ENCODE assay signal across 24 mouse cellular contexts in the genomic region with DNA sequence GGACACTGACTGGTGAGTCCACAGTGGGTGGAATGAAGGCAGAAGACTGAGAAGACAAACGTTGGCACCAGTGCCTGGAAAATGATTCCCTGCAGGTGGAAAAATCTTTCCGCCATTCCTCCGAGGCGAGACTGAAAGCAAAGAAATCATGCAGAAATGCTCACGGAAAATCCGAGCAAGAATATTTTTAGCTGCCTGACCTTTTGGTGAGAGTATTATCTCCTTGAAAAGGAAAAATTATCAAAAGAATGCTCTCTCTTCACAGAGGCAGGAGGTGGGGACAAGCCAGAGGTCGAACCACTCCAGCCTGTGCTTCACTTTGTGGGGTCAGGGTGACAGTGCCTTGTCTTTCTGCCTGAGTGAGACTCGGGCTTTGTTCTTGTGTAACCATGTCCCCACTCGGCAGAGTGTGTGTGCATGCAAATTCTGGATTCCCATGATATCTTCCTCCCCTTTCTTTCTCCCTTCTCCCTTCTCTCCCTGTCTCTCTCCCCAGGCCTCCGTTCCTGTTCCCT. TPM values are rescaled to one million over a fixed set of nuclear protein-coding genes. Genes with fewer than 3 reads are reported as not detected.
DNase-seq lines count a peak whose midpoint lies in the region; ATAC-seq lines count a peak whose summit lies in the region.
"Had no signal": no experiment of that assay in that cellular context is flagged by ENCODE, and none has a peak within 500 bp of the region (broad histone marks: within the 10 kb centered on the region; RNA-seq: fewer than 3 reads in every experiment).

No protein-coding gene starts in this region.

- H3K27me3 ChIP-seq in heart, embryonic 12.5 days (replicated peaks), result no peaks in the 10 kb centered on the region
- no peaks in the 10 kb centered on the region for H3K27me3 ChIP-seq in midbrain, embryonic 11.5 days (ENCODE audit: control insufficient read depth, insufficient read depth, low read length)
- H3K27me3 ChIP-seq in midbrain, embryonic 13.5 days, result no peaks in the 10 kb centered on the region
- H3K27me3 ChIP-seq in heart, embryonic 16.5 days (ENCODE audit: control insufficient read depth, insufficient read depth, low read length), result no peaks in the 10 kb centered on the region
- H3K27me3 ChIP-seq: embryonic facial prominence, embryonic 12.5 days; forebrain, embryonic 13.5 days; hindbrain, embryonic 13.5 days; liver, embryonic 15.5 days; neural tube, embryonic 15.5 days; Patski had no signal

- intact Hi-C loops in heart, postnatal 14 days (cut with DNase I), result no loop called here

- peak; percentile 29; the same call in 1 of the 2 replicates for ATAC-seq in heart, embryonic 12.5 days (ENCODE audit: insufficient number of reproducible peaks, low FRiP score)
- ATAC-seq in midbrain, embryonic 11.5 days (ENCODE audit: low FRiP score), result no peak
- ATAC-seq in midbrain, embryonic 13.5 days, result no peak
- 0 out of 2 replicates have a peak, but pooled peaks have one; percentile 45 for ATAC-seq in heart, embryonic 16.5 days (replicated peaks; ENCODE audit: extremely low read depth, insufficient read depth, low FRiP score)
- ATAC-seq: forebrain, embryonic 13.5 days; Patski had no signal

- 0 out of 2 replicates have a peak, but pooled peaks cover 5% of the 10 kb centered on the region for H3K9me3 ChIP-seq in heart, embryonic 12.5 days (replicated peaks)
- H3K9me3 ChIP-seq in midbrain, embryonic 11.5 days (ENCODE audit: control insufficient read depth, low read length), result no peaks in the 10 kb centered on the region
- no peaks in the 10 kb centered on the region for H3K9me3 ChIP-seq in midbrain, embryonic 13.5 days
- H3K9me3 ChIP-seq in heart, embryonic 16.5 days (replicated peaks; ENCODE audit: control insufficient read depth, low read length), result no peaks in the 10 kb centered on the region
- H3K9me3 ChIP-seq: embryonic facial prominence, embryonic 12.5 days; forebrain, embryonic 13.5 days; hindbrain, embryonic 13.5 days; limb, embryonic 10.5 days; liver, embryonic 15.5 days; neural tube, embryonic 15.5 days had no signal

- 30% methylated on average over 10 of the region's 10 CpGs for WGBS in heart, embryonic 12.5 days
- WGBS in midbrain, embryonic 11.5 days, result 80% methylated on average over 10 of the region's 10 CpGs
- 64% methylated on average over 10 of the region's 10 CpGs for WGBS in midbrain, embryonic 13.5 days
- 31% methylated on average over 10 of the region's 10 CpGs for WGBS in heart, embryonic 16.5 days

- no peak overlapping the region for H3K9ac ChIP-seq in heart, embryonic 12.5 days
- no peak overlapping the region for H3K9ac ChIP-seq in midbrain, embryonic 11.5 days (ENCODE audit: low read length)
- no peak overlapping the region for H3K9ac ChIP-seq in midbrain, embryonic 13.5 days (replicated peaks)
- H3K9ac ChIP-seq in heart, embryonic 16.5 days (ENCODE audit: low read length), result peak overlapping the region; percentile 38
- H3K9ac ChIP-seq: embryonic facial prominence, embryonic 12.5 days; forebrain, embryonic 13.5 days; hindbrain, embryonic 13.5 days; liver, embryonic 15.5 days; neural tube, embryonic 15.5 days had no signal

- no peaks in the 10 kb centered on the region for H3K36me3 ChIP-seq in heart, embryonic 12.5 days
- no peaks in the 10 kb centered on the region for H3K36me3 ChIP-seq in midbrain, embryonic 11.5 days (ENCODE audit: control insufficient read depth, insufficient read depth, low read length)
- H3K36me3 ChIP-seq in midbrain, embryonic 13.5 days, result no peaks in the 10 kb centered on the region
- H3K36me3 ChIP-seq in heart, embryonic 16.5 days (ENCODE audit: control insufficient read depth, insufficient read depth), result no peaks in the 10 kb centered on the region
- H3K36me3 ChIP-seq: embryonic facial prominence, embryonic 12.5 days; hindbrain, embryonic 13.5 days; limb, embryonic 10.5 days; liver, embryonic 15.5 days; neural tube, embryonic 15.5 days had no signal

- DNase-seq in adrenal gland, postnatal 14 days, result peak; percentile 29
- DNase-seq in adrenal gland, postnatal 25 days, result no peak
- DNase-seq in heart, postnatal 14 days, result no peak
- DNase-seq in midbrain, embryonic 11.5 days (ENCODE audit: low spot score, missing footprints), result peak; percentile 57
- no peak for DNase-seq in frontal cortex, postnatal 36 days (ENCODE audit: low spot score in 2 of 2)
- DNase-seq: cerebellum, adult 2 months; cerebellum, postnatal 25 days; kidney, adult 8-10 months; kidney, postnatal 10 days; liver; lung, postnatal 4 days; retina, postnatal 1 day; right cerebral cortex, postnatal 25 days; spleen, adult 18-20 months had no signal

- no peak overlapping the region for H3K4me3 ChIP-seq in heart, embryonic 12.5 days
- H3K4me3 ChIP-seq in midbrain, embryonic 11.5 days (ENCODE audit: low read depth, low read length), result no peak overlapping the region
- H3K4me3 ChIP-seq in midbrain, embryonic 13.5 days (replicated peaks), result no peak overlapping the region
- H3K4me3 ChIP-seq in heart, embryonic 16.5 days (ENCODE audit: low read length), result no peak overlapping the region
- H3K4me3 ChIP-seq: embryonic facial prominence, embryonic 12.5 days; forebrain, embryonic 13.5 days; hindbrain, embryonic 13.5 days; limb, embryonic 10.5 days; liver, embryonic 15.5 days; neural tube, embryonic 15.5 days had no signal

- H3K4me2 ChIP-seq in heart, embryonic 12.5 days, result no peak overlapping the region
- no peak overlapping the region for H3K4me2 ChIP-seq in midbrain, embryonic 11.5 days
- H3K4me2 ChIP-seq in midbrain, embryonic 13.5 days (replicated peaks), result no peak overlapping the region
- H3K4me2 ChIP-seq in heart, embryonic 16.5 days (ENCODE audit: low read depth, low read length), result no peak overlapping the region
- H3K4me2 ChIP-seq: embryonic facial prominence, embryonic 12.5 days; forebrain, embryonic 13.5 days; hindbrain, embryonic 13.5 days; liver, embryonic 15.5 days; neural tube, embryonic 15.5 days had no signal

- H3K27ac ChIP-seq in heart, embryonic 12.5 days (ENCODE audit: poor library complexity, severe bottlenecking), result peak overlapping the region; percentile 30
- no peak overlapping the region for H3K27ac ChIP-seq in midbrain, embryonic 11.5 days (ENCODE audit: low read depth, low read length)
- no peak overlapping the region for H3K27ac ChIP-seq in midbrain, embryonic 13.5 days
- H3K27ac ChIP-seq in heart, embryonic 16.5 days (ENCODE audit: low read length), result peak overlapping the region; percentile 5; the same call in 1 of the 2 replicates
- H3K27ac ChIP-seq: embryonic facial prominence, embryonic 12.5 days; forebrain, embryonic 13.5 days; hindbrain, embryonic 13.5 days; limb, embryonic 10.5 days; liver, embryonic 15.5 days; neural tube, embryonic 15.5 days had no signal

- peaks cover 31% of the 10 kb centered on the region for H3K4me1 ChIP-seq in heart, embryonic 12.5 days (replicated peaks)
- no peaks in the 10 kb centered on the region for H3K4me1 ChIP-seq in midbrain, embryonic 11.5 days (ENCODE audit: control insufficient read depth, insufficient read depth, low read length)
- no peaks in the 10 kb centered on the region for H3K4me1 ChIP-seq in midbrain, embryonic 13.5 days (replicated peaks)
- peaks cover 8% of the 10 kb centered on the region for H3K4me1 ChIP-seq in heart, embryonic 16.5 days (ENCODE audit: control insufficient read depth, insufficient read depth, low read length)
- H3K4me1 ChIP-seq: embryonic facial prominence, embryonic 12.5 days; forebrain, embryonic 13.5 days; hindbrain, embryonic 13.5 days; liver, embryonic 15.5 days; neural tube, embryonic 15.5 days had no signal

RNA-seq across cellular contexts. Expression of gene Tmem170b, which starts 49.9 kb away (rescaled TPM):
- 21.9 and 22.8 TPM in 2 replicates for total RNA-seq in adrenal gland, postnatal 14 days (2021)
- 22.9 and 30.1 TPM in 2 replicates for total RNA-seq in adrenal gland, postnatal 25 days (2021)
- 17.8 and 18.2 TPM in 2 replicates for polyA plus RNA-seq in heart, embryonic 12.5 days (2016; fragmentation: Nextera tagmentation; extraction: Ambion mirVana)
- 10 to 100 TPM; 18.4 to 20.5 TPM for total RNA-seq in heart, postnatal 14 days (2021)
- 23.8 and 25.9 TPM in 2 replicates for polyA plus RNA-seq in midbrain, embryonic 11.5 days (2014; fragmentation: Nextera tagmentation; extraction: Ambion mirVana)
- 36.1 and 37.5 TPM in 2 replicates for polyA plus RNA-seq in midbrain, embryonic 13.5 days (2015; fragmentation: Nextera tagmentation; extraction: Ambion mirVana)
- 12.1 and 12.3 TPM in 2 replicates for polyA plus RNA-seq in heart, embryonic 16.5 days (2015; fragmentation: Nextera tagmentation; extraction: Ambion mirVana)

Comparison
In these comparisons a context has a peak if more than half of its experiments do, and no peak if none do; other contexts are left out.
1. DNase-seq: peak in adrenal gland, postnatal 14 days (single experiment) and midbrain, embryonic 11.5 days (single experiment); none in adrenal gland, postnatal 25 days (single experiment), heart, postnatal 14 days (0 of 2) and frontal cortex, postnatal 36 days (0 of 2).
2. ATAC-seq: peak in heart, embryonic 12.5 days (single experiment) and heart, embryonic 16.5 days (single experiment); none in midbrain, embryonic 11.5 days (single experiment) and midbrain, embryonic 13.5 days (single experiment).
3. H3K27ac ChIP-seq: peak in heart, embryonic 12.5 days (single experiment) and heart, embryonic 16.5 days (single experiment); none in midbrain, embryonic 11.5 days (single experiment) and midbrain, embryonic 13.5 days (single experiment).